Mouse (Mus musculus) forebrain, embryonic 13.5 days (tissue): ENCODE results near the gene Gnpat. TPM values are rescaled to one million over a fixed set of nuclear protein-coding genes. Genes with fewer than 3 reads are reported as not detected.

ENCODE experiments used
- ATAC-seq: fragments of 200-750 bp; cut with Nextera tagmentation; 2 replicates; pipeline ENCODE4 v1.8.0; 2017
- H3K27ac ChIP-seq: fragments of 300-500 bp; sonication (generic); 2 replicates; pipeline ENCODE4 v1.5.1; 2015; ENCODE audit warnings: inconsistent platforms, mild to moderate bottlenecking, moderate library complexity
- H3K27me3 ChIP-seq: fragments of 300-500 bp; sonication (generic); 2 replicates; pipeline ENCODE4 v1.6.1; 2015; ENCODE audit warnings: mild to moderate bottlenecking, inconsistent platforms
- H3K36me3 ChIP-seq: fragments of 300-500 bp; sonication (generic); 2 replicates; pipeline ENCODE4 v1.6.1; 2015; ENCODE audit warnings: mild to moderate bottlenecking, inconsistent platforms; ENCODE audit not compliant: poor library complexity, severe bottlenecking
- H3K4me1 ChIP-seq: fragments of 300-500 bp; sonication (generic); 2 replicates; pipeline ENCODE4 v1.6.1; 2015; ENCODE audit warnings: inconsistent platforms
- H3K4me2 ChIP-seq: fragments of 300-500 bp; sonication (generic); 2 replicates; pipeline ENCODE4 v1.6.1; 2015; ENCODE audit warnings: inconsistent platforms, mild to moderate bottlenecking, moderate library complexity
- H3K4me3 ChIP-seq: fragments of 300-500 bp; sonication (generic); 2 replicates; pipeline ENCODE4 v1.5.1; 2015; ENCODE audit warnings: mild to moderate bottlenecking, inconsistent platforms
- H3K9ac ChIP-seq: fragments of 300-500 bp; sonication (generic); 2 replicates; pipeline ENCODE4 v1.6.1; 2015; ENCODE audit warnings: mild to moderate bottlenecking, inconsistent platforms
- H3K9me3 ChIP-seq: fragments of 300-500 bp; sonication (generic); replicated peaks from 2 replicates; pipeline ENCODE4 v1.6.1; 2016; ENCODE audit warnings: inconsistent platforms
- WGBS: fragments of 180-500 bp; shearing (Covaris S2); methylation state at CpG from one replicate; pipeline ENCODE4 v1.1.7; 2015; 5-methylcytosine and 5-hydroxymethylcytosine counted together
- polyA plus RNA-seq: library from polyadenylated mRNA; unstranded; fragments of >200 nt; fragmentation: Nextera tagmentation; extraction: Ambion mirVana; gene quantifications from 2 replicates; pipeline ENCODE4 v1.2.1, GENCODE M21; 2015

Gnpat gene
- polyA plus RNA-seq: 100 and 110 TPM in 2 replicates

DNA sequence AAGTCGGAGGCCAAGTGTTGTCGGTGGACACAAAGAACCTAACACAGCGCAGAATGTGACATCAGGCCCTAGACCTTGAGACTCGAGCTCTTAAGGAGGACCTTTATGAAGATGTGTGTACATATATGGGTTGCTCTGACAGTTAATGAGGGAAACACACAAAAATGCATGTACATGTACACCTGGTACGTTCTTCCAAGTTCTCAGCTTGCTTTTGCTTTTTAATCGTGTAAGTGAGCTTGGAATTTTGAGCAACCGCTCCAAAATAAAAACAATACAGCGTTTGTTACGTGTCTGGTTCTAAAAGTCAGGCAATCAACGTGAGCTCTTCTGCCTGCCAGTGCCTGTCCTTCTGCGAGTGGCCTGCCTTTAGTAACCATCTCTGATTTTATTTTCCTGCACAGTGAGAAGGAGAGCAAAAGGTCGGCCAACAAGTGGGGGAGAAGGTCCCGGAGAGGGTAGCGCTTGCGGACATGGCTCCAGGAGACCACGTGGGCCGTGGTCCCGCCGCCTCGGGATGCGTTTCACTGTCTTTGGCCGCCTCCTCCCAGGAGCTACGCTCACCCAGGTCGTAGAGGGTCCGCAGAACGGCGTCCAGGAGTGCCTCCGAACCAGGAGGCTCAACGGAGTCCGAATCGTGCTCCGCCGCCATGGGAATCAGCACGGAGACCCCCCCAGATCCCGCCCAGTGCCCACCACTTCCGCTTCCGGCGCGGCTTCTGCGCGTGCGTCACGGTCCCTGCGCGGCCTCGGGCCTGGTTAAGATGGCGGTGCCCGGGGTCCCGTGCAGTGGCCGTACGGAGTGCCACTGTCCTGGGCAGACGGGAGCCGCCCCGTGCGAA, at the start of gene Gnpat, which contains the start of gene 2810004N23Rik:
Gnpat (plus strand) TSS at position 713 of the 842 bp plus-strand sequence.
2810004N23Rik (minus strand) TSS at position 800 of the 842 bp plus-strand sequence.
- Histone ChIP-seq H3K4me3 (peak within 1 kb of the TSS; percentile 97), H3K27ac (peak within 1 kb of the TSS; percentile 88), H3K4me2 (peak within 1 kb of the TSS; percentile 84), H3K9ac (peak within 1 kb of the TSS; percentile 96), H3K36me3 (peaks cover 43% of the 10 kb centered on the region), H3K27me3 (no peaks in the 10 kb centered on the region), H3K4me1 (peaks cover 22% of the 10 kb centered on the region), H3K9me3 (no peaks in the 10 kb centered on the region)
- ATAC-seq: peak; percentile 99
- 1% methylated on average over 55 of the region's 55 CpGs for WGBS

DNA sequence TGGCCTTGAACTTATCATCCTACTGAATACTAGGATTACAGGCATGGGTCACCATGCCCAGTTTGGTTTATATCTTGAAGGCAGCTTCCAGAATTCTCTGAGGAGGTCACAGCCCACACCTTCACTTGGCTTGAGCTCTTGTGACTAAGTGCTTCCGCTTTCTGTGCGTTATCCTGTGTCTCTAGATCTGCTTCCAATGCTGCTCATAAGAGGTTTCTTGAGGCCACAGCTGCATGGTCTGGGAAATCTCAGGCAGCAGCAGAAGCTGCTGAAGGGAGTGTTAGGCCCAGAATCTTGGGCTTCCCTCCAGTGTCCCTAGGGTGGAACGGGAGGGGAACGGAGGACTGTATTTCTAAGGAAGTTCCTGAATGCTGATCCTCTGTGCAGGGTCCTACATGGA, 49.5 kb upstream of the Gnpat start:
- Histone ChIP-seq H3K27me3 (no peaks in the 10 kb centered on the region), H3K4me1 (peaks cover 19% of the 10 kb centered on the region), H3K4me3 (no peak overlapping the region), H3K4me2 (no peak overlapping the region), H3K36me3 (peaks cover 29% of the 10 kb centered on the region), H3K27ac (no peak overlapping the region), H3K9ac (no peak overlapping the region), H3K9me3 (peaks cover 5% of the 10 kb centered on the region; the same call in 1 of the 2 replicates)
- ATAC-seq: no peak
- WGBS: 97% methylated on average over 4 of the region's 4 CpGs

DNA sequence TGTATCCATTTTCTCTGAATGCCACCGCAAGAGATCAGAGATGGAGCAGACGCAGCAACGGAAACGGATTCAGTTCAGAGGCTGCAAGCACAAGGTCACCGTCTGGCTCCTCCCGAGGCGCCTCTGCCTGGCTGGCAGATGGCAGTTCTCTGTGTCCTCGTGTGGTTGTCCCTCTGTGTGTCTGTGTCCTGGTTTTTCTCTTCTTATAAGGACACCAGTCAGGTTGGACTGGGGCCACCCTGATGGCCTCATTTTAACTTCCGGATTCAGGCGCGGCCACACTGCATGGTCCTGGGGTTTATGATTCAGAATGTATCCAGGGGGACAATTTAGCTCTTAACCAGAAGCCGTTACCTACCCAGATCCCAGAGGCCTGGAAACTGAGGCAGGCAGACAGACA, 47.0 kb upstream of the Gnpat start:
- Histone ChIP-seq H3K4me1 (peaks cover 6% of the 10 kb centered on the region), H3K9me3 (peaks cover 5% of the 10 kb centered on the region; the same call in 1 of the 2 replicates), H3K27ac (no peak overlapping the region), H3K27me3 (peaks cover 12% of the 10 kb centered on the region), H3K9ac (no peak overlapping the region), H3K4me2 (no peak overlapping the region), H3K36me3 (peaks cover 41% of the 10 kb centered on the region), H3K4me3 (no peak overlapping the region)
- no peak for ATAC-seq
- 88% methylated on average over 12 of the region's 12 CpGs for WGBS

DNA sequence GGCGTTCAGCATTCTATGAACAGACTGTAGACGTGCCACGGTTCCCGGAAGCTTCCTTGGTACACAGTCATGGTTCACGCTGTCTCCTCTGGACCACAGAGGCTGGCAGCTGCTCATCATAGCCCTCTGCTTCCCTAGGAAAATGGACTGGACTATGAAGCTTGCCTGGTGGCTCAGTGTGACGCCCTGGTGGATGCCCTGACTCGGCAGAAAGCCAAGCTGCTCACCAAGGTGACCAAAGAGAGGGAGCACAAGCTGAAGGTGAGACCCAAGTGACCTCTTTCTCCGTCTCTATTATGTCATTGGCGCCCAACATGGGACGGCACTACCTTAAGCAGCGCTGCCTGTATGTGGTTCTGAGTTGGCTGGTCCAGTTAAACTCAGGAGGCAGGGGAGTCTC, 46.0 kb upstream of the Gnpat start:
- peaks cover 41% of the 10 kb centered on the region for H3K36me3 ChIP-seq
- WGBS: 92% methylated on average over 11 of the region's 11 CpGs
- no peak for ATAC-seq
- no peak overlapping the region for H3K9ac ChIP-seq
- H3K27ac ChIP-seq: no peak overlapping the region
- no peak overlapping the region for H3K4me3 ChIP-seq
- no peaks in the 10 kb centered on the region for H3K4me1 ChIP-seq
- H3K9me3 ChIP-seq: peaks cover 5% of the 10 kb centered on the region; the same call in 1 of the 2 replicates
- H3K4me2 ChIP-seq: no peak overlapping the region
- H3K27me3 ChIP-seq: peaks cover 12% of the 10 kb centered on the region

DNA sequence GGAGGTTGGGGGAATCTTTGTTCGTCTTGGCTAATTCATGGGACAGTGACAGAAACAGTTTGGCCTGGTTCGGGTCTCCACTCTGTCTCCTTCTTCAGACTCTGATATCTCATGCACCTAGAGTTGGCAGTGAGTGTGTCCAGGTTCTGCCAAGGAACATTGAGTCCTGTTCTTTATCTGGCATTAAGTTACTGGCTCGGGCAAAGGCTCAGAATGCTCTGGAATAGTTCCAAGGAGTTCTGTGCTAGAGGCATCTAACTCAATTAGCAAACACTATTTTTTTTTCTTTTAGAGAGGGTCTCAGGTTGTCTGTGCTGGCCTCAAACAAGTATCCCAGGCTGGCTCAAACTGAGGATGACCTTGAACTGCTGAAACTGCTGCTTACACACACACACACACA, 45.5 kb upstream of the Gnpat start:
- H3K4me3 ChIP-seq: no peak overlapping the region
- H3K9ac ChIP-seq: no peak overlapping the region
- peaks cover 42% of the 10 kb centered on the region for H3K36me3 ChIP-seq
- H3K4me2 ChIP-seq: no peak overlapping the region
- WGBS: 86% methylated on average over 3 of the region's 3 CpGs
- ATAC-seq: no peak
- peaks cover 5% of the 10 kb centered on the region; the same call in 1 of the 2 replicates for H3K9me3 ChIP-seq
- H3K4me1 ChIP-seq: no peaks in the 10 kb centered on the region
- H3K27me3 ChIP-seq: peaks cover 12% of the 10 kb centered on the region
- H3K27ac ChIP-seq: no peak overlapping the region

DNA sequence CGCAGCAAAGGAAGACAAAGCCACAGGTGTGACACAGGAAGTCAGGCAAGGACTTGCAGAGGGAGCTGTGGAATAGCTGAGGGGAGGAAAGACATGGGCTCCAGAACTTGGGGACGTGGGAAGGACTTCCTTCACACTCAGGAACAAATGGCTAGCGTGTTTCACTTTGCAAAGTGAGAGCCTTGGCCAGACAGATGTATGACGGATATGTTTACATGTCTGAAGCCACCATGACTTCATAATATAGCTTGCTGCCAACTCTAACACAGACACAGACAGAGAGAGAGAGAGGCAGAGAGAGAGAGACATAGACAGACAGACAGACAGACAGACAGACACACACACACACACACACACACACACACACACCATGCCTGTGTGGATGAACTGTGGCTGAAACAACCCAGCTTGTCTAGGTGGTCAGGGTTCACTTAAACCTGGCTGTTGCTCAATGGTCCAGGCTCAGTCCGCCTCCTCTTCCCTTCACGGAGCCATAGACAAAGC, 43.2 kb upstream of the Gnpat start:
- Histone ChIP-seq H3K4me2 (no peak overlapping the region), H3K27ac (no peak overlapping the region), H3K9ac (no peak overlapping the region), H3K4me3 (no peak overlapping the region), H3K36me3 (peaks cover 64% of the 10 kb centered on the region), H3K27me3 (peaks cover 14% of the 10 kb centered on the region), H3K9me3 (peaks cover 5% of the 10 kb centered on the region; the same call in 1 of the 2 replicates), H3K4me1 (no peaks in the 10 kb centered on the region)
- no peak for ATAC-seq
- 81% methylated on average over 6 of the region's 6 CpGs for WGBS

DNA sequence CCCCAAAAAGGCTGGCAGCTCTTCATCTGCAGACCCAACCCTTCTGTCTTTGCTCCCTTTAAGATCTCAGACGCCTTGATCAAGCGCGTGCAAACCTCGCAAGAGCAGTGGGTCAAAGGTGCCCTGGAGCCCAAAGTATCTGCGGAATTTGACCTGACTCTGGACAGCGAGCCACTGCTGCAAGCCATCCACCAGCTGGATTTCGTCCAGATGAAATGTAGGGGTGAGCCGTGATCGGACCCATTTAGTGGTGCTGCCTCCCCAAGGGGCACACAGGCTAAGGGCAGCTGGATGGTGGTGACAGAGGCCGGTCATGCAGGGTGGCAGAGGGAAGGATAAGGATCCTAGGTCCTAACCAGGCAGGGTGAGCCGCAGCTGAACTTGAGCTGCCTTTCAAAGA, 42.7 kb upstream of the Gnpat start:
- 83% methylated on average over 11 of the region's 11 CpGs for WGBS
- ATAC-seq: no peak
- H3K4me1 ChIP-seq: no peaks in the 10 kb centered on the region
- H3K9me3 ChIP-seq: peaks cover 5% of the 10 kb centered on the region; the same call in 1 of the 2 replicates
- peaks cover 66% of the 10 kb centered on the region for H3K36me3 ChIP-seq
- H3K9ac ChIP-seq: no peak overlapping the region
- H3K4me3 ChIP-seq: no peak overlapping the region
- peaks cover 17% of the 10 kb centered on the region for H3K27me3 ChIP-seq
- no peak overlapping the region for H3K4me2 ChIP-seq
- H3K27ac ChIP-seq: no peak overlapping the region

DNA sequence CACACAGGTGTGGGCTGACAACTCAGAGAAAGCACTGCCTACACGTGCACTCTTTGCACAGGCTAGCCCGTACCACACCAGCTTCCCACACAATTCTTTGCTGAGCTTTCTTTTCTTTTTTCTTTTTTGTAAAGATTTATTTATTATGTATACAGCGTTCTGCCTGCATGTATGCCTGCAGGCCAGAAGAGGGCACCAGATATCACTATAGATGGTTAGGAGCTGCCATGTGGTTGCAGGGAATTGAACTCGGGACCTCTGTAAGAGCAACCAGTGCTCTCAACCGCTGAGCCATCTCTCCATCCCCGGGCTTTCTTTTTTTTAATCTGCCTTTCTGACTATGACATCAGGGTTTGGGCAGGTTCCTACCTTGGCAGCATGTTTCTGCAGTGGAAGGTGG, 39.3 kb upstream of the Gnpat start:
- H3K9ac ChIP-seq: no peak overlapping the region
- no peak overlapping the region for H3K4me2 ChIP-seq
- H3K4me1 ChIP-seq: no peaks in the 10 kb centered on the region
- ATAC-seq: no peak
- H3K36me3 ChIP-seq: peaks cover 44% of the 10 kb centered on the region
- H3K9me3 ChIP-seq: no peaks in the 10 kb centered on the region
- 74% methylated on average over 6 of the region's 6 CpGs for WGBS
- H3K27ac ChIP-seq: no peak overlapping the region
- H3K27me3 ChIP-seq: peaks cover 27% of the 10 kb centered on the region
- no peak overlapping the region for H3K4me3 ChIP-seq

DNA sequence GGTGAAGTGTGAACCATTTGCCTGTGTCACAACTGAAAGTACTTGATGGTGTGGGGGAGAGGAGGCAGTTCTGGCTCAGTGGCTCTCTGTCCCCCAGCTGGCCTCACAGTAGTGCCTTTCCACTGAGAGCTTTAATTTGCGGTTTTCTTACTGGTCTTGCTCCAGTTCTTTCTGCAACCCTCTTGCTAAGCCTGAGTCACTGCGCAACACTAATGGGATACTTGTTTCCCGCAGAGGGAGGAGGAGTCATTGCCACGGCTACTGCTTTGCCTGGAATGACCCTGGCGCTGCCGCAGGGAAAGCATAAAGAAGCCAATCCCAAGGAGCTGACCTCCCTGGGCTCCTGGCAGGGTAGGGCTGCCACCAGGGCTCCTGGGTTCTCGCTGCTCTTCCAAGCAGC, 36.2 kb upstream of the Gnpat start:
- Histone ChIP-seq H3K27me3 (peaks cover 26% of the 10 kb centered on the region), H3K4me3 (no peak overlapping the region), H3K36me3 (peaks cover 43% of the 10 kb centered on the region), H3K4me2 (no peak overlapping the region), H3K27ac (no peak overlapping the region), H3K4me1 (no peaks in the 10 kb centered on the region), H3K9me3 (no peaks in the 10 kb centered on the region), H3K9ac (no peak overlapping the region)
- no peak for ATAC-seq
- 32% methylated on average over 7 of the region's 7 CpGs for WGBS

DNA sequence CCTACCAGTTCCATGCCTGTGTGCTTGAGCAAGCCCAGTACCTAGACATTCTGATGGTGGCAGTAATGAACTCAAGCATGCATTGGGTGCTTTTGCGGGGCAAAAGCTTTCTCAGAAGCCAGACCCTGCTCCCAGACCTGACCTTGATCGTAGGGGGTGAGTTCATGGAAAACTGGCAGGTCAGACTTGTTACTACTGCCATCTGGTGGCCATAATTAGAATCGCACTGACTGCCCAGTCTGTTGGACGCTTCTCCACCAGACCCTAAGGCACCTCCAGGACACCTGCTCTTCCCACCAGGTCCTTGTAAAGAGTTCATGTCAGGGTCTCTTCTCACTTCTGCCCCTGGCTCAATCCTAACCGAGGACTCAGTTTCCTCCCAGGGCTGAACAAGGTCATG, 35.4 kb upstream of the Gnpat start:
- H3K9ac ChIP-seq: no peak overlapping the region
- no peak overlapping the region for H3K27ac ChIP-seq
- no peak for ATAC-seq
- 3% methylated on average over 5 of the region's 5 CpGs for WGBS
- H3K4me1 ChIP-seq: no peaks in the 10 kb centered on the region
- H3K27me3 ChIP-seq: peaks cover 26% of the 10 kb centered on the region
- H3K4me2 ChIP-seq: no peak overlapping the region
- H3K9me3 ChIP-seq: no peaks in the 10 kb centered on the region
- peaks cover 42% of the 10 kb centered on the region for H3K36me3 ChIP-seq
- H3K4me3 ChIP-seq: no peak overlapping the region

DNA sequence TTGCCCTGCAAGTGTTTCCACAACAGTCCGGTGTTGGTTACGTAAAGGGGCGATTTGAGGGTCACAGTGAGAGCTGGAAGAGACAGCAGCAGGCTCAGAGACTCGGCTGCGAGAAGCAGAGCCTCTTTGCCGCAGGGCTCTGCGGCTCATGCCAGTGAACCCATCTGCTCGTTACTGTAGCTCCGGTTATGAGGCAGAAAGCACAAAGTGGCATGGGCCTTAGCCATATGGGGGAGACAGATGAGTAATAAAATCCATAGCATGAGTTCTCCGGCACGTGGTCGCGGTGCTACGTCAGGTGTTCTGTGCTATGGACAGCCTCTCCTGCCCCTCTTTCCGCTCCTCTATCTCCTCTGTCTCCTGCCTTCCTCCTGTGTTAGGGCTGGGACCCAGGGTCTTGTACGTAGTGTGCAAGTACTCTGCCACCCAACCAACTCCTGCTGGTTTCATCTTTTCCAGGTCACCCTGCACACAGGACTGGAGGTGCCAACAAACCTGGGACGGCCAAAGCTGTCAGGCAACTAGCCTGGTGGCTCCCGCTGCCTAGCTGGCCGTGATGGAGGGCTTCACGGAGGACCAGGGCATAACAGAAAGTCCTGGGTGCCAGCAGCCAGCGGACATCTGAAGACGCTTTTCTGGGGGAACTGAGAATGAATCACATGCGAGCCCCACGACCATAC, 34.1 kb upstream of the Gnpat start:
- H3K4me3 ChIP-seq: no peak overlapping the region
- H3K9me3 ChIP-seq: no peaks in the 10 kb centered on the region
- WGBS: 84% methylated on average over 24 of the region's 24 CpGs
- H3K27ac ChIP-seq: no peak overlapping the region
- H3K4me1 ChIP-seq: no peaks in the 10 kb centered on the region
- H3K27me3 ChIP-seq: peaks cover 26% of the 10 kb centered on the region
- H3K9ac ChIP-seq: no peak overlapping the region
- no peak overlapping the region for H3K4me2 ChIP-seq
- ATAC-seq: no peak
- H3K36me3 ChIP-seq: peaks cover 29% of the 10 kb centered on the region

DNA sequence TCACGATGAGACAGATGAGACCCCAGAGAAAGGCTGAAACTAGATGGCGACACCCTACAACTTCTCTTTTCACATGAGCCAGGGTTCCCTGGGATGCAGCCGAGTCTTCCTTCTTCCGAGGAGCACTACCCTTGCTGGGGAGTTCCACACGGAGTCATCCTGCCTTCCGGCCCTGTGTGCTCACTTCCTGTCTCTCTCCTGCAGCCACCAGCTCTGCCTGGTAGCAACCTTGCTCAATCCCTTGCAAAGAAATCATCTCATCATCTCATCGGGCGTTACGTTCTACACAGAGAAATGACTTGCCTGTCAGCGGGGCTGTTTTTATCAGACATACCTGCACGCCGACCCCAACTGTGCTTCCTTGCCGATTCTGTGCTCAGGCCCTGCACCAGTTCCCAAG, 32.8 kb upstream of the Gnpat start:
- Histone ChIP-seq H3K9me3 (no peaks in the 10 kb centered on the region), H3K4me1 (no peaks in the 10 kb centered on the region), H3K36me3 (peaks cover 16% of the 10 kb centered on the region), H3K4me3 (no peak overlapping the region), H3K27me3 (peaks cover 20% of the 10 kb centered on the region), H3K9ac (no peak overlapping the region), H3K4me2 (no peak overlapping the region), H3K27ac (no peak overlapping the region)
- WGBS: 82% methylated on average over 13 of the region's 13 CpGs
- no peak for ATAC-seq
